Mouse (Mus musculus) embryonic facial prominence, embryonic 15.5 days (tissue): ENCODE results near the gene Fam181b. TPM values are rescaled to one million over a fixed set of nuclear protein-coding genes. Genes with fewer than 3 reads are reported as not detected.

ENCODE experiments used
- ATAC-seq: fragments of 200-750 bp; cut with Nextera tagmentation; 2 replicates; pipeline ENCODE4 v1.8.0; 2017; ENCODE audit warnings: low read depth, moderate TSS enrichment; ENCODE audit not compliant: insufficient number of reproducible peaks, low FRiP score, low TSS enrichment
- H3K27ac ChIP-seq: fragments of 300-500 bp; sonication (generic); replicated peaks from 2 replicates; pipeline ENCODE4 v1.5.1; 2015; ENCODE audit warnings: mild to moderate bottlenecking, inconsistent platforms
- H3K27me3 ChIP-seq: fragments of 300-500 bp; sonication (generic); 2 replicates; pipeline ENCODE4 v1.6.1; 2015; ENCODE audit warnings: inconsistent platforms
- H3K36me3 ChIP-seq: fragments of 300-500 bp; sonication (generic); 2 replicates; pipeline ENCODE4 v1.6.1; 2015; ENCODE audit warnings: mild to moderate bottlenecking, inconsistent platforms
- H3K4me1 ChIP-seq: fragments of 300-500 bp; sonication (generic); 2 replicates; pipeline ENCODE4 v1.6.1; 2015; ENCODE audit warnings: inconsistent platforms
- H3K4me2 ChIP-seq: fragments of 300-500 bp; sonication (generic); replicated peaks from 2 replicates; pipeline ENCODE4 v1.6.1; 2015; ENCODE audit warnings: mild to moderate bottlenecking, inconsistent platforms
- H3K4me3 ChIP-seq: fragments of 300-500 bp; sonication (generic); replicated peaks from 2 replicates; pipeline ENCODE4 v1.5.1; 2015; ENCODE audit warnings: mild to moderate bottlenecking, inconsistent platforms
- H3K9ac ChIP-seq: fragments of 300-500 bp; sonication (generic); 2 replicates; pipeline ENCODE4 v1.6.1; 2015; ENCODE audit warnings: inconsistent platforms
- H3K9me3 ChIP-seq: fragments of 300-500 bp; sonication (generic); replicated peaks from 2 replicates; pipeline ENCODE4 v1.6.1; 2016; ENCODE audit warnings: inconsistent platforms
- WGBS: fragments of 180-500 bp; shearing (Covaris S2); methylation state at CpG from one replicate; pipeline ENCODE4 v1.1.7; 2015; 5-methylcytosine and 5-hydroxymethylcytosine counted together
- polyA plus RNA-seq: library from polyadenylated mRNA; unstranded; fragments of >200 nt; fragmentation: Nextera tagmentation; extraction: Ambion mirVana; gene quantifications from 2 replicates; pipeline ENCODE4 v1.2.1, GENCODE M21; 2015

Fam181b gene
- polyA plus RNA-seq, 1 experiment from 2014 or later: 8.2 TPM

GRCm38 (mm10) chr7:93079420-93079784 lies 263 bp upstream of the Fam181b start:
- peak overlapping the region; percentile 62 for H3K4me3 ChIP-seq
- H3K4me2 ChIP-seq: peak overlapping the region; percentile 84
- 26% methylated on average over 7 of the region's 7 CpGs for WGBS
- H3K27ac ChIP-seq: no peak overlapping the region
- no peaks in the 10 kb centered on the region for H3K36me3 ChIP-seq
- peak overlapping the region; percentile 48; the same call in 1 of the 2 replicates for H3K9ac ChIP-seq
- H3K4me1 ChIP-seq: peaks cover 17% of the 10 kb centered on the region
- ATAC-seq: 0 out of 2 replicates have a peak, but pooled peaks have one; percentile 5
- H3K9me3 ChIP-seq: no peaks in the 10 kb centered on the region
- H3K27me3 ChIP-seq: peaks cover 7% of the 10 kb centered on the region; the same call in 1 of the 2 replicates

DNA sequence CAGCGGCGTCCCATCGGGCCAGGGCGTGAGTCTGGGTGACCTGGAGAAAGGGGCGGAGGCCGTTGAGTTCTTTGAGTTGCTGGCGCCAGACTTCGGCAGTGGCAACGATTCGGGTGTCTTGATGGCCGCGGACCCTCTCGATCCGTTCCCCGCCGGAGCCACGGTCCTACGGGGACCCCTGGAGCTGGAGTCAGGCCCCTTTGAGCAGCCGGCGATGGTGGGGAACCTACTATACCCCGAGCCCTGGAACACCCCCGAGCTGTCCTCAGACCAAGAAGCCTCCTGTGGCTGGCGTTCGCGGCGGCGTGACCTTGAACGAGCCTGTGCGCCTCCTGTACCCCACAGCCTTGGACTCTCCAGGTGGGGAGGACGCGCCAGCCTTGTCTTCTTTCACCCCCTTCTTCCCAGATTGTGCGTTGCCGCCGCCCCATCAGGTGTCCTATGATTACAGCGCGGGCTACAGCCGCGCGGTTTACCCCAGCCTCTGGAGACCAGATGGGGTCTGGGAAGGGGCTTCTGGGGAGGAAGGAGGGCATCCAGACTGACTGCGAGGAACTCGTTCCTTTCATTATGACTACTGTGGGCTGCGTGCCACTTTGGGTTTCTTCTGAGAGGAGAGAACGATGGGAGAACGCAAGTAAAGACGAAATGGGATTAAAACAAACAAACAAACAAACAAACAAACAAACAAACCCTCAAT lies 1.2 kb downstream of the Fam181b start:
- Histone ChIP-seq H3K4me1 (peaks cover 17% of the 10 kb centered on the region), H3K27ac (no peak overlapping the region), H3K9ac (peak overlapping the region; percentile 48), H3K4me3 (peak overlapping the region; percentile 62), H3K4me2 (peak overlapping the region; percentile 84), H3K9me3 (no peaks in the 10 kb centered on the region), H3K36me3 (no peaks in the 10 kb centered on the region), H3K27me3 (peaks cover 7% of the 10 kb centered on the region; the same call in 1 of the 2 replicates)
- under 1% methylated on average over 44 of the region's 45 CpGs for WGBS
- no peak for ATAC-seq

DNA sequence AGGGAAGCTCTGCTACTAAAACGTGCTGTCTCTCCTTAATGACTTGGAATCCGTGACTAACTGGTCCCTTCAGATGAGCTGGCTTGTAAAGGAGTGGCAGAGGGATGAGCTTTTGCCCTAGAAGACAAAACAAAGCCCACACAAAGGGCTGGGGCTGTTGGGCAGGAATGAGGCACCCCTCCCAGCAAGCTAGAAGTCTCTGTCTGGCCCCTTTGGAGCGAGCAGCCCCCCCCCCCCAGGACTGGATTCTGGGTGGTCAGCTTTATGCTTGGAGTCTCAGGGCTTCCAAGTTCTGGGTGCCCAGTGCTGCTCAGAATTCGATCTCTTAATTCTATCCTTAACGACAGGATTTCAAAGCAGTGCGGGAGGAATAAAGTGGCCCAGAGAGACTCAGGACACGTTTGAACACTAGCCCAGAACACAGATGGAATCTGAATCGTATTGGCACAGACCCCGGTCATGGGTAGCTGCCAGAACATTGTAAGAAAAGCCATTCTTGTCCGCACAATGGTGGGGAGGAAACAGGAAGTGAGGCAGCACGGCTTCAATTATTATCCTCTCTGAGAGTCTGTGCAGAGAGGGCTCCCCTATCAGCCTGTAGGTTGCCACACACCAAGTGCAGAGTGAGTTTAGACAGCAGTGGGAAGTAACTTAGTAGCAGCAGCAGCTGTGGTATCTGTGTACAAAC lies 13.8 kb downstream of the Fam181b start:
- WGBS: 7% methylated on average over 11 of the region's 11 CpGs
- H3K27ac ChIP-seq: peak overlapping the region; percentile 72

GRCm38 (mm10) chr7:93095511-93095910 lies 15.8 kb downstream of the Fam181b start:
- Histone ChIP-seq H3K36me3 (no peaks in the 10 kb centered on the region), H3K27me3 (no peaks in the 10 kb centered on the region), H3K27ac (no peak overlapping the region), H3K4me2 (peak overlapping the region; percentile 36), H3K4me1 (peaks cover 19% of the 10 kb centered on the region), H3K9me3 (no peaks in the 10 kb centered on the region), H3K9ac (no peak overlapping the region), H3K4me3 (peak overlapping the region; percentile 23)
- no peak for ATAC-seq
- 6% methylated on average over 8 of the region's 8 CpGs for WGBS

More for the DNA sequence above, 13.8 kb downstream of the Fam181b start:
- ATAC-seq: peak; percentile 79
- Histone ChIP-seq H3K4me3 (peak overlapping the region; percentile 3; the same call in 1 of the 2 replicates), H3K4me2 (peak overlapping the region; percentile 42), H3K9me3 (no peaks in the 10 kb centered on the region), H3K27me3 (no peaks in the 10 kb centered on the region), H3K36me3 (no peaks in the 10 kb centered on the region), H3K4me1 (peaks cover 19% of the 10 kb centered on the region), H3K9ac (no peak overlapping the region)

DNA sequence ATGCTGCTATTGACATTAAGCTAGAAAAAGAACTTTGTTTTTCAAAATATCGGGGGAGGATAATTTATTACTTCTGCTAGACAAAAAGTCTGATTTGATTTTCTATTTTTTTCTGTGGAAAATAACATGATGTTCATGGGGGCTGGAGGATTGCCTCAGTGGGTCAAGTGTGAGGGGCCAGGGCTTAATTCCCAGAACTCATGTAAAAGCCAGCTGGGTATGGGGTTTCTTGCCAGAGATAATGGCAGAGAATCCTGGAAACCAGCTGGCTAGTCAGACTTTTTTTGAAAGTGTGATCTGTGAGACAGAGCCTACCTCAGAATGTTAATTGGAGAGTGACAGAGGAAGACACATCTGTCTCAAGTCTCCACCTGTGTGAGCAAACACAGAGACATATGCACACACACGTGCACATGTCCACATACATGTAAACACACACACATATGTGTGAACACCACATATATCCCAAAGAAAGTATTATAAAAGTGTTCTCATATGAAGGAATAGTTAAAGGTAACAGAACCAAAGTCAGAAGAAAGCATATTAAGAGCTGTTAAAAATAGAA lies 25.2 kb downstream of the Fam181b start:
- no peaks in the 10 kb centered on the region for H3K4me1 ChIP-seq
- no peak overlapping the region for H3K4me3 ChIP-seq
- peaks cover 3% of the 10 kb centered on the region; the same call in 1 of the 2 replicates for H3K9me3 ChIP-seq
- no peak overlapping the region for H3K4me2 ChIP-seq
- H3K9ac ChIP-seq: no peak overlapping the region
- no peak overlapping the region for H3K27ac ChIP-seq
- ATAC-seq: no peak
- no peaks in the 10 kb centered on the region for H3K27me3 ChIP-seq
- H3K36me3 ChIP-seq: no peaks in the 10 kb centered on the region
- 65% methylated on average over 2 of the region's 2 CpGs for WGBS

GRCm38 (mm10) chr7:93110370-93110965 lies 30.8 kb downstream of the Fam181b start:
- Histone ChIP-seq H3K27ac (no peak overlapping the region), H3K9me3 (no peaks in the 10 kb centered on the region), H3K9ac (no peak overlapping the region), H3K36me3 (no peaks in the 10 kb centered on the region), H3K4me3 (no peak overlapping the region), H3K4me2 (no peak overlapping the region), H3K4me1 (no peaks in the 10 kb centered on the region), H3K27me3 (no peaks in the 10 kb centered on the region)
- 75% methylated on average over 2 of the region's 2 CpGs for WGBS
- ATAC-seq: no peak

DNA sequence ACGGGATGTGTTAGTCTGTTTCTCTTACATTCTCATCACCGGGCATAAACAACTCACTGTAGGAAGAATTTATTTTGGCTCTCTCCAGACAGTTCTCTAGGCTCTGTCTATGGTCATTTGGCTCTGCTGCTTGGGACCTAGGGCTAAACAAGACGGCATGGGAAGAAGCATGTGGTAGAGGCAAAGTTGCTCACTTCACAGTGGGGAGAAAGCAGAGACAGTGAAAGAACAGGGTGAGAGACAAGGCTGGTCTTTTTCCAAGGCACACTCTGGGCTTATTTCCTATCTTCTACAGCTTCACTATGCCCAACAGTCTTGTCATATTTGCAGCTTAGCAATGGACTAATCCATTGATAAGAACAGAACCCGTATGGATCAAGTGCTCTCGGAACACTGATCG lies 31.4 kb downstream of the Fam181b start:
- Histone ChIP-seq H3K27me3 (no peaks in the 10 kb centered on the region), H3K27ac (no peak overlapping the region), H3K9me3 (no peaks in the 10 kb centered on the region), H3K4me3 (no peak overlapping the region), H3K36me3 (no peaks in the 10 kb centered on the region), H3K9ac (no peak overlapping the region), H3K4me2 (no peak overlapping the region), H3K4me1 (no peaks in the 10 kb centered on the region)
- 91% methylated on average over 6 of the region's 6 CpGs for WGBS
- ATAC-seq: no peak

DNA sequence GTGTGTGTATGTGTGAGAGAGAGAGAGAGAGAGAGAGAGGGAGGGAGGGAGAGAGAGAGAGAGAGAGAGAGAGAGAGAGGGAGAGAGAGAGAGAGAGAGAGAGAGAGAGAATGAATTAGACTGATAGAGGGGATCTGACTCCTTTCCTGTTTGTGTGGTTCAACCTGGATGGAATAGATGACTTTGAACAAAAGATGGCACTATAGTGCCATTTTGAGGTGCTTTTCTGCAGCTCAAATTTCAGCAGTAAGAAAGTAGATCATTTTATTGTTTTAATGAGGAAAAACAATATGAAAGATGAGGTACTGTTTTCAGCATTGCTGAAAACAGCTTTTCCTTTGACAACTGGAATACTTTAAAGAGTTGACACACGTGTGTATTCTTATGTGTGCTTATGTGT lies 37.9 kb downstream of the Fam181b start:
- no peak overlapping the region for H3K9ac ChIP-seq
- no peak overlapping the region for H3K27ac ChIP-seq
- H3K9me3 ChIP-seq: no peaks in the 10 kb centered on the region
- 49% methylated on average over 1 of the region's 1 CpGs for WGBS
- H3K4me2 ChIP-seq: no peak overlapping the region
- no peak for ATAC-seq
- no peaks in the 10 kb centered on the region for H3K4me1 ChIP-seq
- H3K27me3 ChIP-seq: no peaks in the 10 kb centered on the region
- H3K36me3 ChIP-seq: no peaks in the 10 kb centered on the region
- no peak overlapping the region for H3K4me3 ChIP-seq

GRCm38 (mm10) chr7:93123936-93124335 lies 44.3 kb downstream of the Fam181b start:
- Histone ChIP-seq H3K36me3 (no peaks in the 10 kb centered on the region), H3K4me2 (no peak overlapping the region), H3K9ac (no peak overlapping the region), H3K27ac (no peak overlapping the region), H3K9me3 (no peaks in the 10 kb centered on the region), H3K27me3 (no peaks in the 10 kb centered on the region), H3K4me1 (no peaks in the 10 kb centered on the region), H3K4me3 (no peak overlapping the region)
- no peak for ATAC-seq
- 74% methylated on average over 1 of the region's 1 CpGs for WGBS
